Mouse (Mus musculus): ENCODE data around the gene Mecom. TPM values are rescaled to one million over a fixed set of nuclear protein-coding genes. Genes with fewer than 3 reads are reported as not detected.

The Mecom gene
- polyA plus RNA-seq, 1 experiment from 2014 or later, result 2.4 TPM

DNA sequence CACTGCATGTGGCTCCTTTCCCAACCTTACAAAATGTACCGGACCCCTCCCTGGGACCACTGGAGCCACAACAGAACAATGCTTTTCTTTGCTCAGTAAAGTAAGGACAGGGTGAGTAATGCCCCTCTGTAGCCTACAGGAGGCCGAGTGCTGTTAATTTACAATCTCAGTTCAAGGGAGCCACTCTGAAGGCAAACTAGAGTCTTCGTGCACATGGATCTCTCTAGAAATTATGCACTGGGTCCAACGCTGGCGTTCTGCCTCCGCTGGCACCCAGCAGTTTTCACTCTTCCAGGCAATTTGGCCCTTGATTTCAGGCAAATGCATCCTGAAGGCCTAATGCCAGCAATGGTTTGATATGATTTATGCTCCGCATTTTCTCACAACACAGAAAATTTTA lies 467.0 kb downstream of the Mecom start:
- Histone ChIP-seq H3K27me3 (no peaks in the 10 kb centered on the region), H3K27ac (replicated peaks) (no peak overlapping the region), H3K36me3 (no peaks in the 10 kb centered on the region), H3K9me3 (no peaks in the 10 kb centered on the region), H3K4me1 (no peaks in the 10 kb centered on the region), H3K4me3 (no peak overlapping the region), H3K4me2 (replicated peaks) (no peak overlapping the region), H3K9ac (replicated peaks) (no peak overlapping the region)
- no peak; the same call in 1 of the 2 replicates for ATAC-seq (replicated peaks)
- 66% methylated on average over 7 of the region's 7 CpGs for WGBS

DNA sequence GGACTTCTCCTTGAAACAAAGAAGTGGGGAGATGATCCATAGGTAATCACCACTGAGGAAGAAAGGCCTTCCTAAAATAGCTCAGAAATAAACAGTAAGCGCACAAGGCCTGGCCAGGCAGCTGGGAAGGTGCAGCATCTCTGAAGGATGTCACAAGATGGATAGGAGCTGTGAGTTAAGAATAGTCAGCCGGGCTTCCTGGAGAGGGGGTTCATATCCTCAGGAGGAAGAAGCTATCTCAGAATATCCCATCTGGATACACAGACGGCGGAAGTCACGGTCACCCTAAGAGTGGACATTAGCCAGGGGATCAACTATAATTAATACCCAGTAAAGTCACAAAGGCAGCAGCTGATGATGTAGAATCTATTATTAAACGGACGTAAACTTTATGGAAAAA lies 471.3 kb downstream of the Mecom start:
- H3K9ac ChIP-seq (replicated peaks), result no peak overlapping the region

DNA sequence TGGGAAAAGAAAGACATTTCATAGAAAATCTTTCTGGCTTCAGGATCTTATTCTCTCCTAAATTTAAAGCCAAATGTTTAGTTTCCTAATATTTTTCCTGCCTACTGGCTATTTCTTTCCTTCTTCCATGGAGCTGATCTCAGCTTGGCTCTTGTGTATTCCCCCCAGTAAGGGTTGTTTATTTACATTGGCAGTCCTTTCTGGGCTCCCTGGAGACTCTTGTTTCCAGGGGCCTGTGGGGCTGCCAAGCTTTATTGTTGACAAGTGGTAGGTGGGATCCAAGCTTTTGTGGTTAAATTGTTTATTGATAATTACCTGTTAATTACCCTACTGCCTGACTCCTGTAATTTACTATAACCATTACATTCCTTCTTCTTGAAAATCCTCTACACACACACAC lies 476.5 kb downstream of the Mecom start:
- Histone ChIP-seq H3K36me3 (no peaks in the 10 kb centered on the region), H3K27ac (replicated peaks) (no peak overlapping the region), H3K27me3 (no peaks in the 10 kb centered on the region), H3K4me3 (no peak overlapping the region), H3K4me2 (replicated peaks) (no peak overlapping the region), H3K4me1 (no peaks in the 10 kb centered on the region), H3K9ac (replicated peaks) (no peak overlapping the region), H3K9me3 (no peaks in the 10 kb centered on the region)
- ATAC-seq (replicated peaks), result no peak

More for the DNA sequence above, 471.3 kb downstream of the Mecom start:
- Histone ChIP-seq H3K4me3 (no peak overlapping the region), H3K27me3 (no peaks in the 10 kb centered on the region), H3K36me3 (no peaks in the 10 kb centered on the region), H3K9me3 (no peaks in the 10 kb centered on the region), H3K4me1 (no peaks in the 10 kb centered on the region), H3K27ac (replicated peaks) (no peak overlapping the region), H3K4me2 (replicated peaks) (no peak overlapping the region)
- no peak for ATAC-seq (replicated peaks)
- 93% methylated on average over 7 of the region's 7 CpGs for WGBS

DNA sequence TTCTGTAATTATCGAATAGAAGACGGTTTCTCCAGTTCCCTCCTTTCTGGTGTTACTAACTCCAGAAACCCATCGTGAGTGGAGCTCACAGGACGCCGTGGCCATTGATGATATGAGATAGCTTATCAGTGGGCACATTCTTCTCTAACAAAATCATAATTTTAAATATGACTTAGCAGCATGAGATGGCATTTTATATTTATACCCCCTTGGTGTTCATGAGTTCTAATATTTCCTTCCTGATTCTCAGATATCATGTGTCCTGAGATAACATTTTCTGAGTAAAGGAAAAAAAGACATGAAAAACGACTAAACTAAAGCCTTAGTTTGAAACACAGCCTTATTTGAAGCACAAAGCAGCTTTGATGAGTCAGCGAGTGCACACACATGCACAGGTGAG lies 481.3 kb downstream of the Mecom start:
- H3K9ac ChIP-seq (replicated peaks), result no peak overlapping the region

DNA sequence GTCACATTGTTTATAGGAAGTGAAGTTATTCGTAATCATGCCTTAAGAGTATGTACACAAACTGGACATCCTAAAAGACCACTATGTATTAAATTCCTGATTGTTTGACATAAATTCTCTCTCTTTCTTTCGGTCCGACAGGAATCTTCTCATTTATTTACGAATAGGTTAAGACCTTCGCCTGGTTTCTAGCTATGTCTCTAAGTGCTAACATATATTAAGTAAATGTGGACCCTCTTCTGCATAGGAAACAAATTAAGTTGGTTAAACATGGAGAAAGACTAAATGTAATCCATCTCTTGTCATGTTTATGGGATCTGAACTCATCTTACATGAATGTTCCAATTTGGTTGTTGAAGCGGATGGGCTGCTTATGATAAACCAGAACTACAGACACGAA lies 487.8 kb downstream of the Mecom start:
- Histone ChIP-seq H3K27me3 (no peaks in the 10 kb centered on the region), H3K4me3 (no peak overlapping the region), H3K9me3 (no peaks in the 10 kb centered on the region), H3K4me1 (no peaks in the 10 kb centered on the region), H3K36me3 (no peaks in the 10 kb centered on the region), H3K9ac (replicated peaks) (no peak overlapping the region), H3K4me2 (replicated peaks) (no peak overlapping the region), H3K27ac (replicated peaks) (no peak overlapping the region)
- no peak for ATAC-seq (replicated peaks)
- WGBS, result 94% methylated on average over 7 of the region's 7 CpGs

More for the DNA sequence above, 481.3 kb downstream of the Mecom start:
- no peaks in the 10 kb centered on the region for H3K9me3 ChIP-seq
- H3K4me2 ChIP-seq (replicated peaks), result no peak overlapping the region
- no peak overlapping the region for H3K4me3 ChIP-seq
- no peak for ATAC-seq (replicated peaks)
- H3K27me3 ChIP-seq, result no peaks in the 10 kb centered on the region
- no peaks in the 10 kb centered on the region for H3K36me3 ChIP-seq
- WGBS, result 78% methylated on average over 7 of the region's 7 CpGs
- no peaks in the 10 kb centered on the region for H3K4me1 ChIP-seq
- no peak overlapping the region for H3K27ac ChIP-seq (replicated peaks)

DNA sequence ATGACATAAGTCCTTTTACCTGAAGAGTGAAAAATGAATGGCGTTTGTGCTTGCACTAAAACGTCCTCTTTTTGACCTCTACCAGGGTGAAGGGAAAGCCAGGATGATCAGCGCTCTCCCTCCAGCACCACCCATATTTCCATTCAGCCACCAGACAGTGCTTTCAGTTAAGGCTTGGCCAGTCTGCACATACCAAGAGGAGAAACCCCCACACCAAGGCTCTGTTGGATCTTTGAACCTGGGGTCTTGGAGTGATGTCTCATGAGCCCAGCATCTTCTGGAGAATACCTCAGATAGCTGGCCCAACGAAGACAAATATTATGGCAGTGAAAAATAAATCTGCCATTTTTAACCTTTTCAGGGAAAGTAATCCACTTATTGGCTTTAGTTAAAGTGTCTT lies 488.2 kb downstream of the Mecom start:
- no peak for ATAC-seq (replicated peaks)
- Histone ChIP-seq H3K4me2 (replicated peaks) (no peak overlapping the region), H3K9me3 (no peaks in the 10 kb centered on the region), H3K27me3 (no peaks in the 10 kb centered on the region), H3K4me1 (no peaks in the 10 kb centered on the region), H3K27ac (replicated peaks) (no peak overlapping the region), H3K4me3 (no peak overlapping the region), H3K36me3 (no peaks in the 10 kb centered on the region), H3K9ac (replicated peaks) (no peak overlapping the region)
- 85% methylated on average over 4 of the region's 4 CpGs for WGBS

DNA sequence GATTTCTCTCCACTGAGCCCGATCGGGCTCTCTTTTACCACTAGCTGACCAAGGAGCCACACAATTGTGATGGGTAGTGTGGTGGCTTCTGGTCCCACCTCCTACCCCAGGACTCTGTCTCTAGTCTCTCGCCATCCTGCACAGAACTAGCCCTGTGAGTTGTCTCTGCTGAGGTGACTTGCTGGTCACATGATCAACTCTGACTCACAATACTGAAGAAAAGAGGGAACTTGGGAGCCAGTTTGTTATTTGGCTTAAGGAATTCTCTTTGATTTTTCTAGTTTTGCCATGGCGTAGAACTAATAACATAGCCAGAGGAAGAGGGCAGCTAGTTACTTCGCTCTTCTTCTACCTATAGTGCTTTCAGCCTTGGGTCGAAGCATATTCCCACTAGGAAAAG lies 496.5 kb downstream of the Mecom start:
- H3K9ac ChIP-seq (replicated peaks), result no peak overlapping the region
- 91% methylated on average over 6 of the region's 6 CpGs for WGBS
- H3K27ac ChIP-seq (replicated peaks), result no peak overlapping the region
- no peaks in the 10 kb centered on the region for H3K36me3 ChIP-seq
- no peak overlapping the region for H3K4me2 ChIP-seq (replicated peaks)
- no peak overlapping the region for H3K4me3 ChIP-seq
- H3K9me3 ChIP-seq, result no peaks in the 10 kb centered on the region
- no peak for ATAC-seq (replicated peaks)
- H3K27me3 ChIP-seq, result no peaks in the 10 kb centered on the region
- H3K4me1 ChIP-seq, result no peaks in the 10 kb centered on the region

DNA sequence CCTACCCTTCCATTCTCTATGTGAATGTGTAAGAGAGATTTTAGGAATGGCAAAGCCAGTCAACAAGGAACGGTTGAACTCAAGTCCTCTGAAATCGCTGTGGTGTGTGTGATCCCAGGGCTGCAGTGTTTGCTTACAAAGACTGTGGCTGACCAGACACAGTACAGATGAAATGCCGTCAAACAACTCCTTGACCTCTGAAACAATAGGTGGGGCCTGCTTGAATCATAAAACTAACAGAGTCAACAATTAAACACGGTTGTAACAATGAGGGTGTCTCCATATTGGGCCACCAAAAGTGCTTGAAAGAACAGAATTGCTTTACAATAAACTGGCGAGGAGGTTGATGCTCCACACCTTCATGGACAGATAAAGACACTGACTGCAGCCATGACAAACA lies 497.0 kb downstream of the Mecom start:
- Histone ChIP-seq H3K9ac (replicated peaks) (no peak overlapping the region), H3K27ac (replicated peaks) (no peak overlapping the region), H3K9me3 (no peaks in the 10 kb centered on the region), H3K36me3 (no peaks in the 10 kb centered on the region), H3K4me2 (replicated peaks) (no peak overlapping the region), H3K4me1 (no peaks in the 10 kb centered on the region), H3K4me3 (no peak overlapping the region), H3K27me3 (no peaks in the 10 kb centered on the region)
- ATAC-seq (replicated peaks), result no peak
- WGBS, result 79% methylated on average over 5 of the region's 5 CpGs

DNA sequence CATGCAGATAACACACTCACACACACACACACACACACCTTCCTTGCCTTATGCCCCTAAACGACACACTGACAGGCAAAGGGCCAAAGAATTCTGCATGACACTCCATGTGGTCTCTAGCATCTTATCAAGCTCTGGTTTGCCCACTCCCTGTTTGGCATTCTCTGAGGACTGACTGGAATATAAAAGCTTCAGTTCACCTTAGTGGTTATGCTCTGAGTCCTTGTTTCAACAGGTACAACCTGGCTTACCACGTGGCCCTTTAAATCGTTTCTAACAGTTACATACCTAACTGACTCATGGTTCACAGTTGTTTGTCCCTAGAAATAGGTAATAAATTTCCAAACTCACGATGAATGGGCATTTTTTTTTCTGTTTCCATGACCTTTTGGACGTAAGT lies 499.0 kb downstream of the Mecom start:
- H3K4me2 ChIP-seq (replicated peaks), result no peak overlapping the region
- no peaks in the 10 kb centered on the region for H3K9me3 ChIP-seq
- H3K36me3 ChIP-seq, result no peaks in the 10 kb centered on the region
- H3K4me3 ChIP-seq, result no peak overlapping the region
- no peak overlapping the region for H3K27ac ChIP-seq (replicated peaks)
- H3K27me3 ChIP-seq, result no peaks in the 10 kb centered on the region
- no peaks in the 10 kb centered on the region for H3K4me1 ChIP-seq
- WGBS, result 76% methylated on average over 5 of the region's 5 CpGs
- H3K9ac ChIP-seq (replicated peaks), result no peak overlapping the region
- ATAC-seq (replicated peaks), result no peak

DNA sequence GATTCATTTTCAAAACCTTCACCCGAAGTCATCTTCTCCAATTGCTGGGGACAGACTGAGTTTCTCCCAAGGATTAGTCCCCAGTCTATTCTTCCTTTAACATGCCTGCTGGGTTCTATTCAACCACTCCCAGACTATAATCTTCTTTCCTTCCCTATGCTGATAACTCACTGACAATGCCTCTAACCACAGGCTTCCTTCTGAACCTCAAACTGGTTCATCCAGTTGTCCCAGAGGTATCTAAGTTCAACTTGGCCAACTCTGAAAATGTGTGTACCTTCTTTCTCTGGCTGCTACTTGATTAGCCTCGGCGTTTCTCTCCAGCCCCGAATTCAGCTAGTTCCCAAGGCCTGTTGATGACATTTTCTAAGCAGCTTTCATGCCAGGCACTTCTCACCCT lies 499.7 kb downstream of the Mecom start:
- H3K4me2 ChIP-seq (replicated peaks), result no peak overlapping the region
- H3K4me1 ChIP-seq, result no peaks in the 10 kb centered on the region
- WGBS, result 30% methylated on average over 4 of the region's 4 CpGs
- H3K36me3 ChIP-seq, result no peaks in the 10 kb centered on the region
- no peak for ATAC-seq (replicated peaks)
- no peak overlapping the region for H3K27ac ChIP-seq (replicated peaks)
- H3K4me3 ChIP-seq, result no peak overlapping the region
- H3K9me3 ChIP-seq, result no peaks in the 10 kb centered on the region
- H3K9ac ChIP-seq (replicated peaks), result no peak overlapping the region
- H3K27me3 ChIP-seq, result no peaks in the 10 kb centered on the region

DNA sequence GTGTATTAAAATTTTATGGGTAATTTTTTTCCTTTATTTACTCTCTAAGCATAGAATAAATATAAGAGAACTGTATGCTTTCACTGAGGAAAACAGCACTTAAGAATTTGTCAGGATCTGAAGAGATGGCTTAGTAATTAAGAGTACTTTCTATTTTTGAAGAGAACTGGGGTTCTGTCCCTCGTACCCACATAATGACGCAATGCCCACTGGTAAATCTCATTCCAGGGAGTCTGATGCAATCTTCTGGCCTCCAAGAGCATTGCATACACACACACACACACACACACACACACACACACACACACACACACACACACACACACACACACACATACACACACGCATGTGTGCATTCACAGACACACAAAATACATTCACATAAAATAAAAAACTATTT lies 504.3 kb downstream of the Mecom start:
- H3K9me3 ChIP-seq, result 0 out of 2 replicates have a peak, but pooled peaks cover 2% of the 10 kb centered on the region
- H3K9ac ChIP-seq (replicated peaks), result no peak overlapping the region
- no peaks in the 10 kb centered on the region for H3K27me3 ChIP-seq
- WGBS, result 94% methylated on average over 3 of the region's 3 CpGs
- ATAC-seq (replicated peaks), result no peak
- H3K4me2 ChIP-seq (replicated peaks), result no peak overlapping the region
- H3K27ac ChIP-seq (replicated peaks), result no peak overlapping the region
- H3K36me3 ChIP-seq, result no peaks in the 10 kb centered on the region
- no peak overlapping the region for H3K4me3 ChIP-seq
- H3K4me1 ChIP-seq, result no peaks in the 10 kb centered on the region

DNA sequence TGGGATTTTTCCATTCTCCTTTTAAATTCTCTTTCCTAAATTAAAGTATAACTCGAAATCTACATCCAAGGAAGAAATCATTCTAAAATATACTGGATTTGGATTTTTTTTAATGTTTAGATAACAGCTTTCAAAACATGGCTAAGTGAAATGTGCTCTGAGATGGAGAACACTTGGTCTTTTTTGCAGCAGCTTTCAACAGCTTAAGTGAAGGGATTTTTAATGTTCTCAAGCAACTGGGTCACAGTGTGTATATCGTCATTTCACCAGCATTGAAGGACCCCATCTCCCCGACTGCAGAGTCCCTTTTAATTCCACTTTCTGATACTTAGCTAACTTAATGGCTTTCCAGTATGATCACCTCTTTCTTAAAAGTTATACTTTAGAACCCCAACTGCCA lies 509.3 kb downstream of the Mecom start:
- Histone ChIP-seq H3K4me1 (no peaks in the 10 kb centered on the region), H3K36me3 (no peaks in the 10 kb centered on the region), H3K9ac (replicated peaks) (no peak overlapping the region), H3K27me3 (no peaks in the 10 kb centered on the region), H3K27ac (replicated peaks) (no peak overlapping the region), H3K4me3 (no peak overlapping the region), H3K4me2 (replicated peaks) (no peak overlapping the region), H3K9me3 (0 out of 2 replicates have a peak, but pooled peaks cover 2% of the 10 kb centered on the region)
- 83% methylated on average over 3 of the region's 3 CpGs for WGBS
- no peak for ATAC-seq (replicated peaks)

DNA sequence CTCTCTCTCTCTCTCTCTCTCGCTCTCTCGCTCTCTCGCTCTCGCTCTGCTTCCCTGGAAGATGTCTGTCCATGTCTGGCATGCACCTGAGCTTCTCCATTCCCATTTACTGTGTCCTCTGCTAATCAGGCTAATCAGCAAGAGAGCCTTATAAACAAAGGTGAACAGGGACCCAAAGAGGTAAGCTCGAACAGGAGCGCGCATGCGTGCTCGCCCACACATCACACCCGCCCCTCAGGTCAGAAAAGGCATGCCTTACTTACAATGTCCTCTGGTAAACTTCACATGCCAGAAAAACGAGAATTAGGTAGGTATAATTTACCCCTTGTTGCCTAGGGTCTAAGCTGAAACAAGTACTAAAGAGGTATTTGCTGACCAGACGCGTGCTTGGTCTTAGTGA lies 527.8 kb downstream of the Mecom start:
- Histone ChIP-seq H3K27ac (replicated peaks) (no peak overlapping the region), H3K4me3 (no peak overlapping the region), H3K4me2 (replicated peaks) (no peak overlapping the region), H3K36me3 (no peaks in the 10 kb centered on the region), H3K9me3 (no peaks in the 10 kb centered on the region), H3K27me3 (peaks cover 12% of the 10 kb centered on the region; the same call in 1 of the 2 replicates), H3K9ac (replicated peaks) (no peak overlapping the region), H3K4me1 (no peaks in the 10 kb centered on the region)
- no peak for ATAC-seq (replicated peaks)
- WGBS, result 94% methylated on average over 13 of the region's 13 CpGs
